Mouse (Mus musculus) kidney, postnatal 4 days (tissue): Measurements from ENCODE around the gene Slc2a4.
"Not testable (repeated sequence)": the region's sequence is repeated elsewhere in the genome, so short reads cannot be mapped to it uniquely, and the experiment has no call there.

ENCODE experiments used
- DNase-seq, 2 experiments: peaks; one replicate each; pipeline ENCODE4 v3.0.0; 2021; ENCODE audit warnings: mixed read lengths in 2 of 2

The Slc2a4 gene

DNA sequence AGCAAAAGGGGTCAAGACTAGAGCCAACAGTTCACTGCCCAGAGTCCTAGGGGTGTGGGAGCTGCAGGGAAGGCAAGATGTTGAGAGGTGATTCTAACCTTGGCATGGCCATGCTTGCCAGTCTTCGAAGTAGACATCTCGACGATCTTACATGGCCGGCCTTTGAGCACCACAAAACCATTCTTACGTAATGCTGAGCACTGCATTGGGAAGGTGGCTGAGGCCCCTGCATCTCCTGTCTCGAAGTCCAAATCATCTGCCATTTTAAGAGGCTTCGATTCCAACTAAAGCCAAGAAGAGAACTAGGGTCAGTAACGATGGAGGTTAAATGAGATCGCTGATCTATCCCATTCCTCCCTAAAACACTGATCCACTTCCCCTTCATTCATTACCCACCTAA is 28.9 kb downstream of the Slc2a4 start:
- no peak for DNase-seq

DNA sequence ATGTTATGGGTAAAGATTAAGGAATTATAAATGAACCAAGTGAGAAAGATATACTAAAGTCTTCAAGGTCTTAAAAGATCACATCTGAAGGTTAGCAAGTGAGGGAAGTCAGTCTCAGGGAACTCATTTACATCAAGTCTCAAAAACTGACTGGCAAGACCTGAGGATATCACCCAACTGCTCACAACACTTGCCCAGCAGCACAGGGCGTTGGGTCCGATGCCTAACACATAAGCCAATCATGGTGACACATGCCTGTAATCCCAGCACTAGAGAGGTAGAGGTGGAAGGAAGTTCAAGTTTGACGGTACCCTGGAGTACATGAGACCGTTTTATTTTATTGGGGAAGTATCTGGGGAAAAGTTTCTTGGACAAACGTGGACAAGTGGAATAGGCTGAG is 29.9 kb downstream of the Slc2a4 start:
- no peak for DNase-seq

DNA sequence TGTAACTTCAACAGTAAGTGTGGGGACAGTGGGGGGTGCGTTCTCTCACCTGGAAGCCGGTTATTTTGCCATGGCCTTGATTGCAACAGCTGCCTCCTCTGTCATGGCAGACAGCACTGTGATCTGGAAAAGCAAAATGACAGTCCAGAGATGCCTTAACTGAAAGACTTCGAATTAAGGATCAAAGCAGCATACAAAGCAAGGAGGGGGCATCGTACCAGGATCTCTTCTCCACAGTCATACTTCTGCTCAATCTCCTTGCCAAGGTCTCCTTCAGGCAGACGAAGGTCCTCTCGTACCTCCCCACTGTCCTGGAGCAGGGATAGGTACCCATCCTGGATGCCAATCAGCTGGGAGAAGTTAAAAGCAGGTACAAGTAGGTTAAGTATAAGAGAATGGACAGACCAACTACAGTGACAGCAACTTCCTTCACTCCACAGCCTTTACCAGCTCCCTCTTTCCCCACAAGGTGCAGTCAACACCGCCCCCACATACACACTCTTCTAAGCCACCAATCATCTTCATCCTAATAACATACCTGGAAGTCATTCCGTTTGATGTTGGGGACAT is 30.5 kb downstream of the Slc2a4 start:
- no peak for DNase-seq

DNA sequence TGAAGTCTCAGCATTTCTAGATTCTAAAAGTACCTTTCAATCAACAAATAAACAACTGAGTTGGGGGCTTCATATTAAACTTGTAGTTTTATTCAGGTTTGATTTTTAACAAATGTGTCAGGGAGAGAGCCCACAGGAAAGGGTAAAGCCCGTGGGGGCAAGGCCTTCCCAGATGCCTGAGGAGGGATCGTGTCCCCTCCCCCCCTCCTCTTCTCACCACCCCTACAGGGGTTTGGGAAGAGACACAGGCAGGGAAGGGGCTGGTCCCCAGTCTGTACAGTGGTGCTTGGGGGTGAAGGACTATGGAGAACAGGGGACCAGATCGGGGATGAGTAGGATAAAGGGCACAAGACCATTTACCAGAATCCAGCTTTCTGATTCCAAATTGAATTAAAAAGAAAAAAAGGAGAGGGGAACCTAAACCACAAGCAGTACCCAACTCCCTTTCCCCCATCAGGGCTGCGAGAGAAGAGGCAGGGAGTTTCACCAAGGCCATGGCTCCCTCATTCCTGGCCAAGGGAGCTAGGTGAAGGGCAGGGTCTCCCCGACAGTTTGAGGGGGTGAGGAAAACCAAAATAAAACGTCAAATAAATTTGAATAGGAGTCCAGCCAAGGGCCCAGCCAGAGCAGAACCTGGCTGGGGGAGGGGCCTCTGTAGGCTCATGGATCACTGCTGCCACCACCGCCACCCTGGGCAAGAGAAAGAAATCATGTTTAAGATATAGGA is 31.2 kb downstream of the Slc2a4 start:
- not testable (repeated sequence) for DNase-seq

DNA sequence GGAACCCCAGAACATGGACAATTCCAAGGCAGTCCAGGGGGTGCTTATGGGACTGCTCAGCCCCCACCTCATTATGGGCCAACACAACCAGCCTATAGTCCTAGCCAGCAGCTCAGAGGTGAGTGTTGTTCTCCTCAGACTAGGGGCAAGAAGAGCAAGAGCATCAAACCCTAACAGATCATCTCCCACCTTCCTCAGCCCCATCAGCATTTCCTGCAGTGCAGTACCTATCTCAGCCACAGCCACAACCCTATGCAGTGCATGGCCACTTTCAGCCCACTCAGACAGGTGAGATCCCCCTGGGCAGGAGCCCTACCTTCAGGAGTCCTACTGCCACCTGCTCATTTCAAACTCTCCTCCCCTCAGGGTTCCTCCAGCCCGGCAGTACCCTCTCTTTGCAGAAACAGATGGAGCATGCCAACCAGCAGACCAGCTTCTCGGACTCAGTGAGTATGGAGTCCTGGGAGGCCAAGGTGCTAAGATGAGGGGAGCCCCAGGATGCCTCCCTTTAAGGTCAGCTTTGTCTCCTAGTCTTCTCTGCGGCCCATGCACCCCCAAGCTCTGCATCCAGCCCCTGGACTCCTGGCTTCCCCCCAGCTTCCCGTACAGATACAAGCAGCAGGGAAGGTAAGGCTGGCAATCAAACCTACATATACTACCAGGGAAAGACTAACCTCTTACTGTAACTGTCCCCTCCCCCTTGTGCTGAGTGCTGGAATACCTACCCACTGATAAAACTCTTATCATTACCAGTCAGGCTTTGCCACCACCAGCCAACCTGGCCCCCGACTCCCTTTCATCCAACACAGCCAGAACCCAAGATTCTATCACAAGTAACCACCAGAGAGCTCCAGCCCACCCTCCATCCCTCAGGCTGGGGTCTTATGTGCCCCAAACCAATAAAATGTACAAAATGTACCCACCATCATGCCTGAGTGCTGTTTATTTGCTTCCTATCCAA is 32.0 kb downstream of the Slc2a4 start:
- DNase-seq, result no peak

DNA sequence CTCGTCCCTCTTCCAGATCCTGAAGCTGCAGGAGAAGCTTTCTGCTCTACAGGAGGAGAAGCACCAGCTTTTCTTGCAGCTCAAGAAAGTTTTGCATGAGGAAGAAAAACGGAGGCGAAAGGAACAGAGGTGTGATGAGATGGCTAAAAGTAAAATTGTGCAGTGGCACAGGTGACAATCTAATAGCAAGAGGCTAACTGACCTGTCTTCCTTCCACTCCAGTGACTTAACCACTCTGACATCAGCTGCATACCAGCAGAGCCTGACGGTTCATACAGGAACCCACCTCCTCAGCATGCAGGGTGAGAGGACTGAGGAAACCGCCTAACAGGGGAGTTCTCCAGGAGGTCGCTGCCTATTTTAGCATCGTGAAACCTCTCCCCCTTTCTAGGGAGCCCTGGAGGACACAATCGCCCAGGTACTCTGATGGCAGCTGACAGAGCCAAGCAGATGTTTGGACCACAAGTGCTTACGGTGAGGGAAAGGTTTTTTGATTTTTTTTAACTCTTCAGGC is 33.0 kb downstream of the Slc2a4 start:
- DNase-seq, result no peak

DNA sequence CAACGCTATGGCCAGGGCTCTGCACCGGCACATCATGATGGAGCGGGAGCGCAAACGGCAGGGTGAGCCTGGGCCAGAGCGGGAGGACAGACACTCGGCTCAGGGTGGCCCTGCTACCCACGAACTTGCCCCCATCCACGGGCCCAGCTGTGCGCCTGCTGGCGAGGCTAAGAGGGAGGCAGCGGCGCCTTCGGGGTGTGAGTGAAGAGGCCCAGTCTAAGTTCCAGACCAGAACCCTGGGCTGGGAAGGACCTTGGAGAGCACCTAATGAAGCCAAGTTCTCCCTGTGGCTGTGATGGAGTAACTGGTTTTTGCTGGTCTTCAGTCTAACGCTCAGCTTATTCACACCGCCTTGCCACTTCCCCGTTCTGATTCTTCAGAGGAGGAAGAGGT is 33.6 kb downstream of the Slc2a4 start:
- DNase-seq, result peak; percentile 52 to 65

DNA sequence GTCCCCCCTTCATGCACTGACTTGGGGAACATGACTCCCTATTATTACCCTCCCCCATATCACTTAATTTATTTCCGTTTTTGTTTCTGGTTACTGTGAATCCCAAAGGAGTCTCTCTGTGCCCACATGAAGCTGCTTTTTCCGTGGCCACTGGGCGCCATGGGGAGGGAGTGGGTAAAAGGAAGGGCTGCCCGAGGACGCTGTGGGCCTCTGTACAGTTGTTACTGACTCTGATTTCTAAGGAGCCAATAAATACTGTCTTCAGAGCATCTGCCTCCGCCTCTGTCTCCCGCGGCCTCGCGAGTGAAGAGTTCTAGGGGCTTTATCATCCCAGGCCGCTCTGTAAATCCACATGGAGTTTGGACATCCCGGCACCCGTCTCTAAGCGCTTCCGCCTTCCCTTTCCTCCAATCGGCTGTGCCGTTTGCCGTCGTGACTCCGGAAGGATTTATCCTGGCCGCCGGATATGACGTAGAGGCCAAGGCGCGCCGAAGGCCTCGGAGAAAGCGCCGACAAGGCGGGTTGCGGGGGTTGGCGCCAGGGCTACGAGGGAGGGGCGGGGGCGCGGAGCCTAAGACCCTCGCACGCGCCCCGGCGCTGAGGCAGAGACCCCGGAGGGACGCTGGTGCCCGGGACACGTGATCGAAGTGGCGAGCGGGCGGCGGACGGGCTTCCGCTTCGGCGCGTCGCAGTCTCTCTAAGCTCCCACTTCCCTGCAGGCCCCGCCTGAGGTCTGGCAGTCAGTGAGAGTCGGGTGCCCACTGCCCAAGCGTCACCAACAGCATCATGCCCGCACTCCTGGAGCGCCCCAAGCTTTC is 34.2 kb downstream of the Slc2a4 start, which contains the start of gene Gps2:
TSS of gene Gps2 (plus strand) at position 335 of the 818 bp plus-strand sequence.
- peak; percentile 93 to 96 for DNase-seq

DNA sequence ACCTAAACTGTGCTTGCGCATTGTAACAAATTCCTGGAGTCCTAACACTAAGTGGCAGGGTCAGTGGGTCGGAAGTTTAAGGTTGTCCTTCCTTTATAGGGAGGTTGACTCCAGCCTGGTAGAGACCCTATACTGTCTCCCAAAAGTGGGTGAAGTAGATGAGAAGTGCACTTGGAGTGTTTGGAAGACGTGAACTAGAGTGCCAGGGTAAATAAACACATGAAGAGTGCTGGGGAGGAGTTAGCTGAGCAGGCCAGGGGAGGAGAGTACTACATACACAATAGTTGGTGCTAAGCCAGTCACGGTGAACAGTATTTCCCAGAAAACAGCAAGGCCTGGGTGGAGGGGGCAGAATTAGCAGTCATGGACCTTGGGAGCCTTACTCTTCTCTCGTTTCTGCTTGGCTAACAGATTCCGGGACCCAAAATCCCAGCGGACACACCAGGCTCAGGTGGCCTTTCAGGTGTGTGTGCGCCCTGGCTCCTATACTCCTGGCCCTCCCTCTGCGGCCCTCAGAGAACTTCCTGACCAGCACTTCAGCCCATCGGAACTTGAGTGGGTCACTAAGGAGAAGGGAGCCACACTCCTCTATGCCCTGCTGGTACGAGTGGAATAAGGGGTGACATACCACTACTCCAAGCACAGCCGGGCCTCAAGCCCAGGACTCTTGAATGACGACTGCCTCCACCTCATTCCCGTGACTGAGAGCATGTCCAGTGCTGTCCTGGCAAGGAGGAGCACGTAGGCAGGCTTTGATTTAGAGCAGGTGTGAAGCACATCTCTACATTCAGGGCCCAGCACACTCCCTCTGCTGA is 35.1 kb downstream of the Slc2a4 start:
- DNase-seq, result no peak

DNA sequence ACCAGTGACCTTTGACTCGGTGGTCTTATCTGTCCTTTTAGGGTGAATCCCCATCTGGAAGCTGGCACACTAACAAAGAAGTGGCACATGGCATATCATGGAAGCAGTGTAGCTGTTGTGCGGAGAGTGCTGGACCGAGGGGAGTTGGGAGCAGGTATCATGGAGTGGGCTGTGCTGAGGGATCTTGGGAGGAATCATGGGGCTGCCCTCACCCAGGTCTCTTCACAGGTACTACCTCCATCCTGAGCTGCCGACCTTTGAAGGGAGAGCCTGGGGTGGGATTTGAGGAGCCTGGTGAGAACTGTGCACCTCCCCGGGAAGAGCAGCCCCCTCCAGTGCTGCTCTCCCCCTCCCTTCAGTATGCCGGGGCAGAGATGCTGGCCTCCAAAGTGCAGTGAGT is 36.3 kb downstream of the Slc2a4 start:
- DNase-seq, result no peak

DNA sequence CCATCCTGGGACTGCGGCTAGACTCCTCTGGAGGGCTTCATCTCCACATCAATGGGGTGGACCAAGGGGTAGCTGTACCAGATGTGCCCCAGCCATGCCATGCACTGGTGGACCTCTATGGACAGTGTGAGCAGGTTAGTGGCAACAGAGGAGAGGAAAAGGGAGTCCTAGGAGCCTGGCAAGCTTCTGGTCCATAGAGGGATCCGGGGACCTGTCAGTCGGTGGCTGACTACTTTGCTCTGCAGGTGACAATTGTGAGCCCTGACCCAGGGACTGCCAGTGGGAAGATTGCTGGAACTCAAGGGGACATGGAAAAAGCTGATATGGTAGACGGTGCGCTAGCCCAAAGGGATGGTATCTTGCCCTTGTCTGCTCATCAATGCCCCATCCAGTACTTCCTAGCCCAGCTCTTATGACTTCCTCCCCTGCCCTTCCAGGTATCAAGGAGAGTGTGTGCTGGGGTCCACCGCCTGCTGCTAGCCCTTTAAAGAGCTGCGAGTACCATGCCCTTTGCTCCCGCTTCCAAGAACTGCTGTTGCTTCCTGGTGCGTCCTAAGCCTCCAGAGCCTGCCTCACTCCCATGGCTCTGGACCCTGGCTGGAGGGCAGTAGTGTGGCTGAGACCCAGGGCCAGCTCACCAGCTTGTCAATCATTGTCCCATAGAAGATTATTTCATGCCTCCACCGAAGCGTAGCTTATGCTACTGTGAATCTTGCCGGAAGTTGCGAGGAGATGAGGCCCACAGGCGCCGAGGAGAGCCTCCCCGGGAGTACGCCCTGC is 37.0 kb downstream of the Slc2a4 start:
- peak; percentile 25 to 57 for DNase-seq

DNA sequence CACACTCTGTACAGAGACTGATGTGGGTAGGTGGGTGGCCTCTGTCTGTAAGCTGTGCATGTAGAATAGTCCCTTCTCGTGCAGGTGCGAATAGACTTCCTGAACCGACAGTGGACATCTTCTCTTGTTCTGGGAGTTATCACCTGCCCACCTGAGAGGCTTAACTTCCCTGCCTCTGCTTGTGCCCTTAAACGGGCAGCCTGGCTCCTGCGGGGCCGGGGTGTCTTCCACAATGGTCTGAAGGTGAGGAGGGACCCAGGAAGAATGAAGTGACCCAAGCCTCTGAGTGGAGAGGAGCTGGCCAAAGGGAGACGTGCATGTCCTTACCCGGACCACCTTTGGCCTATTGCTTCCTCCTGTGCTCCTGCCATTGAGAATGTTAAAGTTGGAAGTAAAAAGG is 37.8 kb downstream of the Slc2a4 start:
- no peak for DNase-seq

DNA sequence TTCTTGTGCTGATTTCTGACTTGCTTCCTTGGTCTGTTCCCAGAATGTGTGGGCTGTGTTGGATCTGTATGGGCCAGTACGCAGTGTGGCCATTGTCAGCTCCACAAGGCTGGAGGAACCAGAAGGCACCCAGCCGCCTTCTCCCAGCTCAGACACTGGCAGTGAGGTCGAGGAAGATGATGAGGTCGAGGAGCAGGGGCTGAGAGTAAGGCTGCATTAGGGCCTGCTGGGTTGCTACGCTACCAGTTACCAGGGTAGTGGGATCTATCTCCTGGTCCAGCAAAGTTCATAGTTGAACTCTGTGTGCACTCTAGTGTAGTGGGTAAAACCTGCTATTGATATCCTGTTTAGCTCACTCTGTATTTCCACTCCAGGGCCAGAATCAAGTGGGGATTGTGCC is 38.8 kb downstream of the Slc2a4 start:
- no peak for DNase-seq

DNA sequence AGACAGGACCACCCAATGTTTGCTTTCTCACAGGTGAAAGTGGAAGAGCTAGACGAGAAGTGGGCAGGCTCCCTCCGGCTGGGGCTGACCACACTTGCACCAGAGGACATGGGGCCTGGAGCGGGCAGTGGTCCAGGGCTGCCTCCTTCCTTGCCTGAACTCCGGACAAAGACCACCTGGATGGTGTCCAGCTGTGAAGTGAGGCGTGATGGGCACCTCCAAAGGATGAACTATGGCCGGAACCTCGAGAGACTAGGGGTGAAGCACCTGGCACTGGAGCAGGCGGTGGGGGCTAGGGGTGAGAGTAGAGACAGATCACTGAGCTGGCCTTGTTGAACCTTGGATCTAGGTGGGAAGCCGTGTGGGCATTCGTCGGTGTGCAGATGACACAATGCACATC is 39.3 kb downstream of the Slc2a4 start:
- DNase-seq, result peak; percentile 67 to 81

DNA sequence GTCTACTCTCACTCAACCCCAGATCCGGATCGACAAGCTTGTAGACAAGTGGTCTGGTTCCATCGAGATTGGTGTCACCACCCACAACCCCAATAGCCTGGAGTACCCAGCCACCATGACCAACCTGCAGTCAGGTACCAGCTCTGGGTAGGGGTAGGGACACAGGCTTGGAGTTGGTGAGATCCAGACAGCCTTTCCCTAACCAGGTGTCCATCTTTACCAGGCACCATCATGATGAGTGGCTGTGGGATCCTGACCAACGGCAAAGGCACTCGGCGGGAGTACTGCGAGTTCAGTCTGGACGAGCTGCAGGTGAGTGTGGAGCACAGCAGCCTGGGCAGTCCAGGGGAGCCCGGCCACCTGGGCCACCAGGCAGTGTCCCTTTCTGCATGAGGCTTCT is 43.7 kb downstream of the Slc2a4 start:
- no peak for DNase-seq

DNA sequence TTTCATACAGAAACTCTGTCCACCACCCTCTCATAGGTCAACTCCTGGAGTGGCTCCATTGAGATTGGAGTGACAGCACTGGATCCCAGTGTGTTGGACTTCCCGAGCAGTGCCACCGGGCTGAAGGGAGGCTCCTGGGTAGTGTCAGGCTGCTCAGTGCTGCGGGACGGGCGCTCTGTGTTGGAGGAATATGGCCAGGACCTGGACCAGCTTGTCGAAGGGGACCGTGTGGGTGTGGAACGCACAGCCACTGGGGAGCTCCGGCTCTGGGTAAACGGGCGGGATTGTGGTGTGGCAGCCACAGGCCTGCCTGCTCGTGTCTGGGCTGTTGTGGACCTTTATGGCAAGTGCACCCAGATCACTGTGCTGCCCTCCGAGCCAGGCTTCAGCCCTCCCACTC is 45.0 kb downstream of the Slc2a4 start:
- DNase-seq, result no peak

DNA sequence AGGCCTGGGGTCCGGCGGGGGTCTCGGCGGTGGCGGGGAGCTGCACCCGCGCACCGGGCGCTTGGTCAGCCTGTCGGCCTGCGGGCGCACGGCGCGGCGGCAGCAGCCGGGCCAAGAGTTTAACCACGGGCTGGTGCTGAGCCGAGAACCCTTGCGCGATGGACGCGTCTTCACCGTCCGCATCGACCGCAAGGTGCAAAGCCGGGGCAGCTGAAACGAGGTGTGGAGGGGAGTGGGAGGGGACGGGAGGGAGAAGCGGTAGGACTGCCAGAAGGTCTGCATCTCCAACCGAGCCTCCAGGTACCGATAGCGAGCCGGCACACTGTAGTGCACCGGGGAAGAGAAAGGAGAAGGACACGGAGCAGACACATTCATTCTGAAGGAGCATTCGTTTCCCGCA is 46.0 kb downstream of the Slc2a4 start:
- DNase-seq, result peak in 1 of 2 experiments; percentile 49

DNA sequence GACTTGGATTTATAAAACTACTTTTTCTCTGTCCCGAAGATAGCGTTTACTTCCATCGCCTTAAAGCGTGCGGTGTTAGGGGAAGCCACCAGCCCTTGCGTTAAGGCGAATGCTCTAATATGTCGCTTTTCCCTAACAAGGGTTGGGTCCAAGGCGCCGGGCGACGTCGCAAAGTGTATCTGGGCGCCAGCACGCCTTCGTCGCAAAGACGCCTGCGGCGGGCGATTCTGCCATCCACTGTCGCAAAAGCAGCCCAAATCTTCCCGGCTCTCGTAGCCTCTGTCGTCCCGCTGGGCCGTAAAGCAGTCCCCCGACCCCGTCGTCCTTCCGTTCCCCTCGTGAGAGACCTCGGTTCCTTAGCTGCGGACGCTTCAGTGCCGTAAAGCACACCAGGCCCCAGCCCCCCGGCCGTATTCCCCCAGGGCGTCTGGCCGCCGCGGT is 46.6 kb downstream of the Slc2a4 start:
- DNase-seq, result peak; percentile 92 to 96

DNA sequence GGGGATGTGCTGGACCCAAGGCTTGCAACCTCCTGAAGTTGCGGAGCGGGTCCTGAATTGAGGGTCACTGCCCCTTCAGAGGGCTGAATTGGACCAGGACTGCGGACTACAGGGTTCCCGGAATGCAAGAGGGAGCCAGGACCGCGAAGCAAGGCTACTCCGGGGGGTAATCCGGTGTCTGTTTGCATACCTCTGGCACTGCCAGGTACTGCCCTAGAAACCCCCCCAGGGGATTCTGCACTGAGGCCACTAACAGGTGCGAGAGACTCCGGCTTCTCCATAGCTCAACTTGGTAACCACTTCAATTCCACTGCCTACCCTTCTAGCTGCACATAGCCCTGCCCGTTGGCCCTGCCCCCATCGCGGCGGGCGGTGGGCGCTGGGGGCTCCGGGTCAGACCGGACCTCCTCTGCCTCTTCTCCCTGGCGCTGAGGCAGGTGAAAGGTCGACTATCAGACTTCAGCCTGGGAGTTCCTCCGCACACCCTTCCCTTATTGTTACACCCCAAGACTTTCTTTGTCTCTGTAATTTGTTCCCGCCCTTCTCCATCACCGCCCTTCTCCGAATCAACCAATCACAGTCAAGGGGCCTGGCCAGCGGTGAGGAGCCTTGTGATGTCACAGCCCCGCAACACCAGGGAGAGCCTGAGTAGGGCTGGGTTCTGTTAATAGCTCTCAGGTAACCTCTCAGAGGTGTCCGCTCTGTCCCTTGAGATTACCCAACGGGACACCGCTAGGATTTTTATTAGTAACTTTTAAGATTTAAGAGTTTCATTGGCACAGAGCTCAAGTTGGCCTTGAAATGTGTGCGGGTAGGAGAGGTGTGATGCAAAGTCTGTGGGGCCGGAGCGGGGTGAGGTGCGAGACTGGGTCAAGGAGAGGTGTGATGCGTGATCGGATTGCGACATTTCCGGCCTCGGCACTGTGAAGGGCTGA is 47.2 kb downstream of the Slc2a4 start, which contains the start of the genes 2810408A11Rik and Neurl4:
TSS of gene 2810408A11Rik (minus strand) at position 517 of the 935 bp plus-strand sequence.
TSS of gene Neurl4 (plus strand) at position 602 of the 935 bp plus-strand sequence.
- DNase-seq, result peak; percentile 87 to 93
